Mouse (Mus musculus): ENCODE measurements around the gene 1700001O22Rik.

The 1700001O22Rik gene

GRCm38 (mm10) chr2:30803604-30804003 is at the start of gene 1700001O22Rik:
Gene 1700001O22Rik (minus strand): TSS chr2:30803661.
- DNase-seq: no peak

GRCm38 (mm10) chr2:30852771-30853313 is 49.4 kb upstream of the 1700001O22Rik start:
- no peak for DNase-seq

GRCm38 (mm10) chr2:30850581-30850980 is 47.1 kb upstream of the 1700001O22Rik start:
- no peak for DNase-seq

- DNase-seq: no peak
These were observed 44.7 kb upstream of the 1700001O22Rik start for GRCm38 (mm10) chr2:30848184-30848583.

GRCm38 (mm10) chr2:30846723-30847122 is 43.3 kb upstream of the 1700001O22Rik start:
- DNase-seq: no peak

GRCm38 (mm10) chr2:30846236-30846635 is 42.8 kb upstream of the 1700001O22Rik start:
- no peak for DNase-seq

GRCm38 (mm10) chr2:30845152-30846070 is 42.0 kb upstream of the 1700001O22Rik start:
- DNase-seq: peak in 1 of 2 experiments; percentile 12

GRCm38 (mm10) chr2:30842615-30843014 is 39.2 kb upstream of the 1700001O22Rik start:
- no peak for DNase-seq

GRCm38 (mm10) chr2:30836238-30836990 is 33.0 kb upstream of the 1700001O22Rik start:
- DNase-seq: no peak

GRCm38 (mm10) chr2:30834373-30835022 is 31.0 kb upstream of the 1700001O22Rik start, which contains the start of gene Prrx2:
Gene Prrx2 (plus strand): TSS chr2:30834972.
- no peak for DNase-seq

- no peak for DNase-seq
These were observed 30.2 kb upstream of the 1700001O22Rik start for GRCm38 (mm10) chr2:30833644-30834043.

GRCm38 (mm10) chr2:30830283-30830795 is 26.9 kb upstream of the 1700001O22Rik start, which contains the start of gene Asb6:
Gene Asb6 (minus strand): TSS chr2:30830333.
- no peak for DNase-seq

GRCm38 (mm10) chr2:30829315-30829714 is 25.9 kb upstream of the 1700001O22Rik start:
- peak in 1 of 2 experiments; percentile 39 for DNase-seq

- DNase-seq: peak; percentile 97 to 98
These were observed 24.5 kb upstream of the 1700001O22Rik start for GRCm38 (mm10) chr2:30827749-30828475.

- DNase-seq: peak; percentile 42 to 56
These were observed 23.6 kb upstream of the 1700001O22Rik start for GRCm38 (mm10) chr2:30826825-30827748.

- DNase-seq: peak in 1 of 2 experiments; percentile 45
These were observed 20.1 kb upstream of the 1700001O22Rik start for GRCm38 (mm10) chr2:30823385-30824153.

- DNase-seq: no peak
These were observed 19.0 kb upstream of the 1700001O22Rik start for GRCm38 (mm10) chr2:30822460-30822859.

- DNase-seq: no peak
These were observed 17.6 kb upstream of the 1700001O22Rik start for GRCm38 (mm10) chr2:30821073-30821472.

GRCm38 (mm10) chr2:30819873-30820272 is 16.4 kb upstream of the 1700001O22Rik start:
- no peak for DNase-seq

- no peak for DNase-seq
These were observed 12.9 kb upstream of the 1700001O22Rik start for GRCm38 (mm10) chr2:30816383-30816782.

Measured in cerebellum, postnatal 25 days (tissue).